ENCODE assay signal across 8 mouse cellular contexts in genomic region chr2:153611241-153611630, GRCm38 (mm10). TPM values are rescaled to one million over a fixed set of nuclear protein-coding genes. Genes with fewer than 3 reads are reported as not detected.
A peak's percentile ranks its signal among the peaks of the same experiment; 100 is the strongest.
DNase-seq lines count a peak whose midpoint lies in the region; ATAC-seq and TF ChIP-seq lines count a peak whose summit lies in the region.

No protein-coding gene starts in this region.

- no peaks in the 10 kb centered on the region for H3K36me3 ChIP-seq in forebrain, embryonic 11.5 days (ENCODE audit: control insufficient read depth, insufficient read depth, low read length)
- H3K36me3 ChIP-seq in limb, embryonic 12.5 days = no peaks in the 10 kb centered on the region
- H3K36me3 ChIP-seq in neural tube, embryonic 13.5 days = peaks cover 9% of the 10 kb centered on the region

- 68% methylated on average over 7 of the region's 7 CpGs for WGBS in forebrain, embryonic 11.5 days
- WGBS in limb, embryonic 12.5 days = 64% methylated on average over 7 of the region's 7 CpGs
- WGBS in neural tube, embryonic 13.5 days = 65% methylated on average over 7 of the region's 7 CpGs

- H3K9ac ChIP-seq in forebrain, embryonic 11.5 days (ENCODE audit: low read length) = peak overlapping the region; percentile 53
- H3K9ac ChIP-seq in limb, embryonic 12.5 days (replicated peaks) = 0 out of 2 replicates have a peak overlapping the region, but pooled peaks have one; percentile 48
- H3K9ac ChIP-seq in neural tube, embryonic 13.5 days = peak overlapping the region; percentile 55

- H3K27me3 ChIP-seq in forebrain, embryonic 11.5 days (ENCODE audit: control insufficient read depth, insufficient read depth, low read length) = no peaks in the 10 kb centered on the region
- no peaks in the 10 kb centered on the region for H3K27me3 ChIP-seq in limb, embryonic 12.5 days
- H3K27me3 ChIP-seq in neural tube, embryonic 13.5 days = no peaks in the 10 kb centered on the region

- peak overlapping the region; percentile 57 for H3K27ac ChIP-seq in left cerebral cortex, adult 2 months
- peak overlapping the region; percentile 44; the same call in 1 of the 2 replicates for H3K27ac ChIP-seq in forebrain, embryonic 11.5 days (ENCODE audit: low read depth, low read length)
- peak overlapping the region; percentile 87 for H3K27ac ChIP-seq in limb, embryonic 12.5 days
- H3K27ac ChIP-seq in neural tube, embryonic 13.5 days (replicated peaks) = peak overlapping the region; percentile 71

- no peak for TF ChIP-seq CTCF in left cerebral cortex, adult 2 months (IDR thresholded peaks at IDR 0.05)

- peak in 1 of 2 experiments; percentile 17 for DNase-seq in left cerebral cortex, adult 2 months (ENCODE audit: extremely low spot score in 1 of 2, low spot score in 2 of 2)
- DNase-seq in left cerebral cortex, postnatal 25 days (ENCODE audit: low spot score in 2 of 2) = no peak
- peak; percentile 50 for DNase-seq in forebrain, embryonic 11.5 days (ENCODE audit: low spot score)
- no peak for DNase-seq in left cerebral cortex, adult 8-10 months (ENCODE audit: low spot score in 2 of 2)
- no peak for DNase-seq in urinary bladder, adult 18-20 months (ENCODE audit: low spot score in 2 of 2)

- H3K4me3 ChIP-seq in left cerebral cortex, adult 2 months = no peak overlapping the region
- H3K4me3 ChIP-seq in forebrain, embryonic 11.5 days (ENCODE audit: low read depth, low read length) = no peak overlapping the region
- no peak overlapping the region for H3K4me3 ChIP-seq in limb, embryonic 12.5 days (replicated peaks)
- no peak overlapping the region for H3K4me3 ChIP-seq in neural tube, embryonic 13.5 days

- no peaks in the 10 kb centered on the region for H3K9me3 ChIP-seq in forebrain, embryonic 11.5 days (ENCODE audit: control insufficient read depth, low read length)
- H3K9me3 ChIP-seq in limb, embryonic 12.5 days = no peaks in the 10 kb centered on the region
- H3K9me3 ChIP-seq in neural tube, embryonic 13.5 days = no peaks in the 10 kb centered on the region

- H3K4me1 ChIP-seq in forebrain, embryonic 11.5 days (replicated peaks; ENCODE audit: control insufficient read depth, insufficient read depth, low read length) = peaks cover 10% of the 10 kb centered on the region
- peaks cover 26% of the 10 kb centered on the region for H3K4me1 ChIP-seq in limb, embryonic 12.5 days (replicated peaks)
- peaks cover 22% of the 10 kb centered on the region for H3K4me1 ChIP-seq in neural tube, embryonic 13.5 days (replicated peaks)

- no peak overlapping the region for H3K4me2 ChIP-seq in forebrain, embryonic 11.5 days (ENCODE audit: low read depth, low read length, severe bottlenecking)
- H3K4me2 ChIP-seq in limb, embryonic 12.5 days = no peak overlapping the region
- no peak overlapping the region for H3K4me2 ChIP-seq in neural tube, embryonic 13.5 days

- intact Hi-C loops in left cerebral cortex, adult 2 months (cut with DNase I) = no loop called here
- intact Hi-C loops in left cerebral cortex, postnatal 25 days (cut with DNase I) = no loop called here

- no peak for ATAC-seq in forebrain, embryonic 11.5 days (replicated peaks; ENCODE audit: low FRiP score)
- ATAC-seq in limb, embryonic 12.5 days (ENCODE audit: insufficient number of reproducible peaks, insufficient read depth, low FRiP score, low TSS enrichment, low read depth) = no peak
- ATAC-seq in neural tube, embryonic 13.5 days (ENCODE audit: low read depth) = 0 out of 2 replicates have a peak, but pooled peaks have one; percentile 4
- ATAC-seq in monocyte, adult 5-6 weeks (replicated peaks; ENCODE audit: insufficient number of reproducible peaks, low FRiP score, low TSS enrichment, poor library complexity, severe bottlenecking) = no peak

RNA-seq across cellular contexts. Expression of gene Commd7, which starts 21.3 kb away (rescaled TPM):
- total RNA-seq in left cerebral cortex, adult 2 months (2021) = 10 to 100 TPM; 26.2 to 27.1 TPM
- 10 to 100 TPM; 28.4 to 29.4 TPM for total RNA-seq in left cerebral cortex, postnatal 25 days (2021)
- polyA plus RNA-seq in forebrain, embryonic 11.5 days (2014; fragmentation: Nextera tagmentation; extraction: Ambion mirVana) = 56.8 and 60.9 TPM in 2 replicates
- polyA plus RNA-seq in limb, embryonic 12.5 days (2016; fragmentation: Nextera tagmentation; extraction: Ambion mirVana) = 70.3 and 71.3 TPM in 2 replicates
- 84.6 and 85.9 TPM in 2 replicates for polyA plus RNA-seq in neural tube, embryonic 13.5 days (2015; fragmentation: Nextera tagmentation; extraction: Ambion mirVana)
- 32.5 to 55.1 TPM (median 32.6 TPM) in 3 replicates for total RNA-seq in monocyte, adult 5-6 weeks (2017)
- 10 to 100 TPM; 26.1 to 31.6 (median 28.6) TPM for total RNA-seq in left cerebral cortex, adult 8-10 months (2022)

RNA-seq across cellular contexts. Expression of gene Dnmt3b, which starts 38.0 kb away (rescaled TPM):
- 1 to 10 TPM; 1.1 to 1.6 TPM for total RNA-seq in left cerebral cortex, adult 2 months (2021)
- 1 to 10 TPM in 1 of 2 experiments, under 1 TPM in 1; 0.85 to 1.5 TPM for total RNA-seq in left cerebral cortex, postnatal 25 days (2021)
- 14.3 and 18.0 TPM in 2 replicates for polyA plus RNA-seq in forebrain, embryonic 11.5 days (2014; fragmentation: Nextera tagmentation; extraction: Ambion mirVana)
- polyA plus RNA-seq in limb, embryonic 12.5 days (2016; fragmentation: Nextera tagmentation; extraction: Ambion mirVana) = 15.7 and 17.0 TPM in 2 replicates
- 3.9 and 4.6 TPM in 2 replicates for polyA plus RNA-seq in neural tube, embryonic 13.5 days (2015; fragmentation: Nextera tagmentation; extraction: Ambion mirVana)
- total RNA-seq in monocyte, adult 5-6 weeks (2017) = 2.9 to 12.0 TPM (median 5.7 TPM) in 3 replicates
- total RNA-seq in left cerebral cortex, adult 8-10 months (2022) = 1 to 10 TPM in 3 of 4 experiments, under 1 TPM in 1; 0.57 to 1.5 (median 1.0) TPM
